Mouse (Mus musculus) heart, embryonic 11.5 days (tissue): Measurements from ENCODE around the gene Zc3h7b. TPM values are rescaled to one million over a fixed set of nuclear protein-coding genes. Genes with fewer than 3 reads are reported as not detected.

Source experiments
- ATAC-seq: fragments of 200-750 bp; cut with Nextera tagmentation; replicated peaks from 2 replicates; pipeline ENCODE4 v1.8.0; 2017; ENCODE audit warnings: moderate library complexity; ENCODE audit not compliant: insufficient number of reproducible peaks, low FRiP score, low TSS enrichment
- H3K27ac ChIP-seq: fragments of 300-500 bp; sonication (generic); 2 replicates; pipeline ENCODE4 v1.5.1; 2014; ENCODE audit warnings: mild to moderate bottlenecking, low read depth, low read length
- H3K27me3 ChIP-seq: fragments of 300-500 bp; sonication (generic); 2 replicates; pipeline ENCODE4 v1.6.1; 2014; ENCODE audit warnings: mild to moderate bottlenecking, low read length, mixed read lengths; ENCODE audit not compliant: control insufficient read depth, insufficient read depth
- H3K36me3 ChIP-seq: fragments of 300-500 bp; sonication (generic); 2 replicates; pipeline ENCODE4 v1.6.1; 2014; ENCODE audit warnings: mild to moderate bottlenecking, low read length, moderate library complexity, mixed read lengths; ENCODE audit not compliant: control insufficient read depth, insufficient read depth
- H3K4me1 ChIP-seq: fragments of 300-500 bp; sonication (generic); 2 replicates; pipeline ENCODE4 v1.6.1; 2014; ENCODE audit warnings: low read length; ENCODE audit not compliant: control insufficient read depth, insufficient read depth
- H3K4me2 ChIP-seq: fragments of 300-500 bp; sonication (generic); 2 replicates; pipeline ENCODE4 v1.6.1; 2014; ENCODE audit warnings: mild to moderate bottlenecking, moderate library complexity
- H3K4me3 ChIP-seq: fragments of 300-500 bp; sonication (generic); 2 replicates; pipeline ENCODE4 v1.5.1; 2014; ENCODE audit warnings: low read depth, low read length
- H3K9ac ChIP-seq: fragments of 300-500 bp; sonication (generic); 2 replicates; pipeline ENCODE4 v1.6.1; 2014; ENCODE audit warnings: mild to moderate bottlenecking, low read depth, low read length, moderate library complexity
- H3K9me3 ChIP-seq: fragments of 300-500 bp; sonication (generic); replicated peaks from 2 replicates; pipeline ENCODE4 v1.6.1; 2016; ENCODE audit warnings: low read length; ENCODE audit not compliant: control insufficient read depth
- WGBS: fragments of 180-500 bp; shearing (Covaris S2); extraction: QIAGEN DNeasy Blood & Tissue Kit; methylation state at CpG from one replicate; pipeline ENCODE4 v1.1.7; 2014; ENCODE audit not compliant: insufficient replicate concordance; 5-methylcytosine and 5-hydroxymethylcytosine counted together
- polyA plus RNA-seq: library from polyadenylated mRNA; unstranded; fragments of >200 nt; fragmentation: Nextera tagmentation; extraction: Ambion mirVana; gene quantifications from 2 replicates; pipeline ENCODE4 v1.2.1, GENCODE M21; 2014

Gene Zc3h7b
- polyA plus RNA-seq, 1 experiment from 2014 or later = 36.8 TPM

DNA sequence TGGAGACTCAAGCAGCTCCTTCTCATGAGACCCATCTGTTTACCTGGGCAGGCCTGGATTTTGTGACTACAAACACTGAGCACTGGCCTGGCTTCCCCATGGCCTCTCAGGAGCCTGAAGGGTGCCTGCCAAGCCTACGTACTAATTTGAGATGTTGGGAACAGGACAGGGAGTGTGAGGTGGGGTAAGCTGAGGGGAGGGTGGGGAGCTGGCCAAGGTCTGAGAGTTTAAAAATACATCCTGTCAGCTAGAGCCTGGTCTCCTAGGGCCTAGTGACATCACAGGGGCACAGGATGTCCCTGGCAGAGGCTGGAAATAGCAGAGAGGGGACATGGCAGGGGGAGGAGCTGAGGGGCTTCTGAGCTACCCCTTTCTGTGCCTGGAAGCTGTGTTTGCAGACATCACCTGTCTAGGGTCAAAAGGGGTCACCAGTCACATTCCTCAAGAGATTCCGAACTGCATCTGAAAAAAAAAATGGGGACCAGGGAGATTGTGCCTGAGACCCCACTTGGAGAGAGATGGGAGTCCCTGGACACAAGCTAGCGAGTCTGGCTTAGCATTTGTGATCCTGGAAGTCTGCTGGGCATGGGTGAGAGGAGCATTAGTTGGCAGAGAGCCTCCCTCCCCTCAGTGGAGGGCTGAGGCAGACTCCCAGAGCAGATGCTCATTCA, 89.4 kb downstream of the Zc3h7b start:
- H3K9ac ChIP-seq = no peak overlapping the region
- peaks cover 9% of the 10 kb centered on the region; the same call in 1 of the 2 replicates for H3K4me1 ChIP-seq

DNA sequence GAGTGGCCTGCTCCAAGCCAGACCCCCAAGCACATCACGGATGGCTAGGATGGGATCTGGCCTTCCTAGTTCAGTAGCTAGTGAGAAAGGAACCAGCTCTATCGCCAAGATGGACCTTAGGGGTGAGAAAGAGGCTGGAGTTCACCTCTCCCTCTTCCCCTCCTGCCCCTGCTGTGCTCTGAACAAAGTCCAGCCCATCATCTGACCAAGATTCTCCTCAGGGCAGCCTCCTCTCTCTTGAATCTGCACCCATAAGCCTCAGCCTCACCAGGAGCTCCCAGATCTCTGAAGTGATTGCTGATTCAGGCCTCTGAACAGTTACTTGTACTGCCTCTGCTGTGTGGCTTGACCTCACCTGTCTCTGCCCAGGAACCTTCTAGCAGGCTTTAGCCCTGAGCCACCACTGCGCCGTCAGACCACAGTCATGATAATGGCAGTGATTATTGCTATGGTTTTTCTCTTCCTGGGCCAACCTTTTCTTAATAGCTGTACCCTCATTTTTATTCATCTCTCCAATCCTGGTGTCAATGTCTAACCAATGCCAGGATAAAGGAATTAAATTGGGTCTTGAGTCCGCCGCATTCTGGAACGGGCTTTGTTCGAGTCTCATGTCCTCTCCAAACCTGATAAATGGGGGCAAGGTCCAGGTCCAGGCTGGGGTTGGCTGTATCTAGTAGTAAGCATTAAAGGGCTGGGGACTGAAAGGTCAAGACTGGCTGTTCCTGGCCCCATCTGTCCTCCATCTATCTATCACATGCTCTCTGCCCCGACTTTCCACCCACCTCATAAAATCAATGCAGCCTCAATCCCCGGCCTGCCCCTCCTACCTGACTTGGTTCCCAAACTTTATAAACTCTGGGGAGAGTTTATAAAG, 90.4 kb downstream of the Zc3h7b start:
- WGBS = 68% methylated on average over 10 of the region's 10 CpGs
- Histone ChIP-seq H3K4me3 (no peak overlapping the region; the same call in 1 of the 2 replicates), H3K27ac (no peak overlapping the region), H3K36me3 (no peaks in the 10 kb centered on the region), H3K9ac (no peak overlapping the region; the same call in 1 of the 2 replicates), H3K4me1 (peaks cover 9% of the 10 kb centered on the region; the same call in 1 of the 2 replicates), H3K9me3 (no peaks in the 10 kb centered on the region), H3K4me2 (peak overlapping the region; percentile 64; the same call in 1 of the 2 replicates), H3K27me3 (no peaks in the 10 kb centered on the region)
- ATAC-seq = no peak

More for the DNA sequence above, 89.4 kb downstream of the Zc3h7b start:
- H3K27me3 ChIP-seq = no peaks in the 10 kb centered on the region
- H3K36me3 ChIP-seq = no peaks in the 10 kb centered on the region
- ATAC-seq = no peak
- no peaks in the 10 kb centered on the region for H3K9me3 ChIP-seq
- no peak overlapping the region for H3K4me2 ChIP-seq
- 38% methylated on average over 3 of the region's 3 CpGs for WGBS
- H3K4me3 ChIP-seq = no peak overlapping the region
- no peak overlapping the region for H3K27ac ChIP-seq

DNA sequence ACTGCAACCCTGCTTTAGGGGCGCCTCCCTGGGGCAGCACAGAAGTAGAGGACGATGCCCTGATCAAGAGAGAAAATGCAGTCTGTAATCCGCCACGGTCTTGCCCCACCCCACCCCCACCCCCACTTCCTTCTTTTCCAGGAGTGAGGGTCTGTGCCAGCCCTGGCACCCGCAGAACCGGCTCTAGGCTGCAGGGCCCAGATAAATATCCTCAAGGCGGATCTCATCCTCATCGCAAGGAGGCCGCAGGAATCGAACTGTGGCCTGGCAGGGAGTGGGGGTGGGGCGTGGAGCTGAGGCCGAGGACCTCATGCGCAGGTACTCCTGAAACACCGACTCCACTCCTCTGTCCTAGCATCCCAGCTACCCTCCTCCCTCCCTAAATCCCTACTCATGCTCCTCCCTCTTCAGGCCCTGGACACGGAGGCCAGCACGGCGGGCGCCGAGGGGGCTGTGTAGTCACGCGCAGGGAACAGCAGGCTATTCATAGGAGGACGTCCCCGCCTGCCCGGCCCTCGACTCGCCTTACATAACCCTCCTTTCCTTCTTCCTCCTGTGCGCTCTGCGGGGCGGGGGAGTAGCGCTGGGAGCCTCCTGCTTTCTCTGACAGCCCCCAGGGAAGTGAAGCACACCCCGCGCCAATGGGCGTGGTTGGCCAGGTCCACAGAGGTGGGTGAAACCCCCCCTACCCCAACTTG, 91.4 kb downstream of the Zc3h7b start:
- ATAC-seq = peak; percentile 79

DNA sequence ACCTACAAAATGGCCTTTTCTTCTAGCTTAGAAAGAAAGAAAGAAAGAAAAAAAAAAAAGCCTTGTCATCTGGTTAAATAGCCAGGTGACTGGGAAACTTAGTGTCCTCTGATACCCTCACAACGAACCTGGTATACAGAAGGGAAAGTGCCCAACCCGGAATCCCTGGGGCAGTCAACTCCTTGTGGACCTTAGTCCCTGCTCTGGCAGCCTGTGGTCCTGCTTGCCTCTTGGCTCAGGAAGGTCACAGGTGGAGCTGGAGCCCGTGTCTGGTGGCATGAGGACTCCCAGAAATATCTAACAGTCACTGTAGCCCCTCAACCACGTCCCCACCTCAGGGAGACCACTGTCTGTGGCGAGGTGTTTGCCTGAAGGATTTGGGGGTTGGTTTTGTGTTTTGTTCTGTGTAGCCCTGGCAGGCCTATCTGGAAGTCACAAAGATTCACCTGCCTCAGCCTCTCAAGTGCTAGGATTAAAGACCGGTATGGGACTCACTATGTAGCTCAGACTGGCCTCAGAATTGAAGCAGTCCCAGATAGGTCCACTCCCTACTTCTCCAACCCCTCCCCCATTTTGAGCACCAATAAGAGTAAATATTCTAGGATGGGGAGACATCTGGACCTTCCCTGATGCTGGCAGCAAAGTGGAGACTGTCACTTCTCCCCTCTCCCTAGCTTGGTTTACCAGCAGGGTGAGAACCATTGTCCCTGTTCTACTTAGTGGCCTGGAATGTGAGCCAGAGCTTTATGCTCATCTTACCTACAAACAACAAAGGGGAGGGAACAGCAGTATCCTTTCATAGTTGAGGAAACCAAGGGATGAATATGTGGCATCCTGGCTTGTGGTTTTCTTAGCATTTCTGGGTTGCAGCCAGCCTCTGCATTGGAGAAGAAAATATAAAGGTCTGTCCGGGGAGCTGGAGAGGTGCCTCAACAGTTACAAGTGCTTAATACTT, 92.4 kb downstream of the Zc3h7b start:
- H3K27me3 ChIP-seq = no peaks in the 10 kb centered on the region
- no peak overlapping the region for H3K9ac ChIP-seq
- H3K9me3 ChIP-seq = no peaks in the 10 kb centered on the region
- peak overlapping the region; percentile 64 for H3K4me2 ChIP-seq
- no peaks in the 10 kb centered on the region for H3K36me3 ChIP-seq
- 0 out of 2 replicates have a peak overlapping the region, but pooled peaks have one; percentile 38 for H3K27ac ChIP-seq
- H3K4me1 ChIP-seq = peaks cover 9% of the 10 kb centered on the region; the same call in 1 of the 2 replicates
- peak overlapping the region; percentile 28 for H3K4me3 ChIP-seq
- WGBS = 54% methylated on average over 7 of the region's 7 CpGs
- no peak for ATAC-seq

More for the DNA sequence above, 91.4 kb downstream of the Zc3h7b start:
- 0 out of 2 replicates have a peak overlapping the region, but pooled peaks have one; percentile 38 for H3K27ac ChIP-seq
- peaks cover 9% of the 10 kb centered on the region; the same call in 1 of the 2 replicates for H3K4me1 ChIP-seq
- H3K9me3 ChIP-seq = no peaks in the 10 kb centered on the region
- H3K9ac ChIP-seq = peak overlapping the region; percentile 30; the same call in 1 of the 2 replicates
- no peaks in the 10 kb centered on the region for H3K27me3 ChIP-seq
- no peaks in the 10 kb centered on the region for H3K36me3 ChIP-seq
- peak overlapping the region; percentile 28 for H3K4me3 ChIP-seq
- WGBS = 3% methylated on average over 33 of the region's 33 CpGs
- H3K4me2 ChIP-seq = peak overlapping the region; percentile 64

DNA sequence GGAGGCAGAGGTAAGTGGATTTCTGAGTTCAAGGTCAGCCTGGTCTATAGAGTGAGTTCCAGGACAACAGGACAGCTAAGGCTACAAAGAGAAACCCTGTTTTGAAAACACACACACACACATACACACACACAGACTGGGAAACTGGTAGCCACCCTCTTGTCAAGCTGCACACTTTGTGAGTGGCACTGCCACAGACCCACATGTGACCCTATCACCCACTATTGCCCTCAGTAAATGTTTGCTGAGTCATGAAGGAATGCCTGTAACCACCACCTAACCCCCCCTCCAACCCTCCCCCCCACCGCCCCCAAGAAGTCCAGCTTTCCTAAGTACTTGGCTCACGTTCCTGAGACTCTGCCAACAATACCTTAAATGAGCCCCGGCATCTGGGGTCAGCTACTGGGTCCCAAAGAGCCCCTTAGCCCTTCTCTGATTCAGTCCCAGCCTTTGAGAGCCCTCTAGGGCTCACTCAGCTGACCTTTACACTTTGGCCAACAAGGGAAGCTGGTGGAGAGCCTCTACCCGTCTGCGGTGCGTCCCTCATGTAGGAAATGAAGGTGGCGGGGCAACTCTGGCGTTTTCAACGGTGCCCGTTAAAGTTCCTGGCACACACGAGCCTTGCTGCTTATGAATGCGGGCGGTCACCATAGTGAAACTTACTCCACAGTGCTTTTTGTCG, 93.8 kb downstream of the Zc3h7b start:
- H3K4me2 ChIP-seq = no peak overlapping the region
- peaks cover 9% of the 10 kb centered on the region; the same call in 1 of the 2 replicates for H3K4me1 ChIP-seq
- no peaks in the 10 kb centered on the region for H3K9me3 ChIP-seq
- no peak overlapping the region for H3K9ac ChIP-seq
- no peaks in the 10 kb centered on the region for H3K36me3 ChIP-seq
- WGBS = 70% methylated on average over 14 of the region's 14 CpGs
- ATAC-seq = no peak
- no peak overlapping the region for H3K27ac ChIP-seq
- no peak overlapping the region for H3K4me3 ChIP-seq
- H3K27me3 ChIP-seq = no peaks in the 10 kb centered on the region

DNA sequence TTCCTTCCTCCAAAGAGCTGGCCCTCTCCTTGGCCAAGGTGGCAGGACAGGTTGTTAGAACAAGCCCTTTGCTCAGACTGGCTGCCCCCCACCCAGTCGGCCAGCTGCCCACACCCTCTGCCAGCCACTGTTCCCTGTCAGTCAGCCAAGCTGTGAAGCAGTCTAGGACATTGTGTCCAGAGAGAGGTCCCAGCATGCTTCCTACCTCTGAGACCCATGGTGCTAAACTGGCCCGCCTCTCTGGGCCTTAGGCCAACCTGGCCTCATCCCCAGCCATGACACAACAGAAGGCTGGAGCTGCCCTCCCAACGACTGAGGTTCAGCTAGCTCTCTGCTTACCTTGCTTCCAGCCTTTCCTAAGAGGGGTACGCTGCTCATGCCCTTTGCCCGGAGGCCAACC, 94.8 kb downstream of the Zc3h7b start:
- Histone ChIP-seq H3K9me3 (no peaks in the 10 kb centered on the region), H3K4me2 (no peak overlapping the region), H3K4me1 (peaks cover 7% of the 10 kb centered on the region; the same call in 1 of the 2 replicates), H3K4me3 (no peak overlapping the region), H3K27ac (no peak overlapping the region), H3K27me3 (no peaks in the 10 kb centered on the region), H3K36me3 (no peaks in the 10 kb centered on the region), H3K9ac (no peak overlapping the region)
- 67% methylated on average over 5 of the region's 5 CpGs for WGBS
- no peak for ATAC-seq

DNA sequence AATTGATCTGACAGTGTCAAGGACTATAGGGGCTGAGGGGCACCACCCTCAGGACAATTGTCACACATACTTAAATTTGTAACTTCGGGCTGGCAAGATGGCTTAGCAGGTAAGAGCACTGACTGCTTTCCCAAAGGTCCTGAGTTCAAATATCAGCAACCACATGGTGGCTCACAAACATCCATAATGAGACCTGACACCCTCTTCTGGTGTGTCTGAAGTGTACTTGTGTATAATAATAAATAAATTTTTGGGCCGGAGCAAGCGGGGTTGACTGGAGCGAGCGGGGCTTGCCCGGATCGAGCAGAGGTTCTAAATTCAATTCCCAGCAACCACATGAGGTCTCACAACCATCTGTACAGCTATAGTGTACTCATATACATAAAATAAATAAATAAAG, 95.4 kb downstream of the Zc3h7b start:
- Histone ChIP-seq H3K27ac (no peak overlapping the region), H3K9ac (no peak overlapping the region)
- 90% methylated on average over 7 of the region's 7 CpGs for WGBS

More for the DNA sequence above, 95.4 kb downstream of the Zc3h7b start:
- Histone ChIP-seq H3K9me3 (no peaks in the 10 kb centered on the region), H3K27me3 (no peaks in the 10 kb centered on the region), H3K4me3 (no peak overlapping the region), H3K4me2 (no peak overlapping the region), H3K4me1 (peaks cover 7% of the 10 kb centered on the region; the same call in 1 of the 2 replicates), H3K36me3 (no peaks in the 10 kb centered on the region)
- ATAC-seq = no peak
